ENCODE assay signal across 23 mouse cellular contexts in the genomic region with DNA sequence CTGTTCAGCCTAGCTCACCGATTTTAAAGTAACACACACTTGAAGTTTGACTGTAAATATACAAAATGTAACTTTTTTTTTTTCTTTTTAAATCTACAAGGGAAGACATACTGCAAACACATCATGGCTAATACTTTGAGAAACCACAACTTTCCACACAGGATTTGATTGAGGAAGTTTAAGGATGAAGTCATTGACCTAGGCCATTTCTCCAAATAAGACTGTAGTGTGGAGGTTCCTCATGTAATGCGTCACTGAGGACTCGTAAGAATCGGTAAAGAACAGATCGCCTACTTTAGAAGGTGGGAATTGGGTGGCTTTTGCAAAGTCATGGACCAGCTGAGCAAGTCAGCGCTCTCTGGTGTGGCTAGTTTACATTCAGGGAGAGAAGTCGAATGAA. TPM values are rescaled to one million over a fixed set of nuclear protein-coding genes. Genes with fewer than 3 reads are reported as not detected.
DNase-seq lines count a peak whose midpoint lies in the region; ATAC-seq and TF ChIP-seq lines count a peak whose summit lies in the region.
"Had no signal": no experiment of that assay in that cellular context is flagged by ENCODE, and none has a peak within 500 bp of the region (broad histone marks: within the 10 kb centered on the region; RNA-seq: fewer than 3 reads in every experiment).

No protein-coding gene starts in this region.

- no peaks in the 10 kb centered on the region for H3K27me3 ChIP-seq in lung, postnatal 0 days (replicated peaks; ENCODE audit: insufficient read depth, low read length)
- H3K27me3 ChIP-seq: embryonic facial prominence, embryonic 13.5 days; forebrain, embryonic 12.5 days; hindbrain, embryonic 13.5 days had no signal

- H3K9ac ChIP-seq in lung, postnatal 0 days (replicated peaks; ENCODE audit: low read depth): no peak overlapping the region
- H3K9ac ChIP-seq: embryonic facial prominence, embryonic 13.5 days; forebrain, embryonic 12.5 days; hindbrain, embryonic 13.5 days had no signal

- no peaks in the 10 kb centered on the region for H3K4me1 ChIP-seq in lung, postnatal 0 days (ENCODE audit: insufficient read depth, low read depth, low read length)
- H3K4me1 ChIP-seq: hindbrain, embryonic 13.5 days had no signal

- 82% methylated on average over 7 of the region's 7 CpGs for WGBS in lung, postnatal 0 days
- 69% methylated on average over 7 of the region's 7 CpGs for WGBS in macrophage (ENCODE audit: missing documents)

- no peaks in the 10 kb centered on the region for H3K79me2 ChIP-seq in macrophage (ENCODE audit: inconsistent target)

- H3K36me3 ChIP-seq in lung, postnatal 0 days (ENCODE audit: insufficient read depth, low read length): no peaks in the 10 kb centered on the region
- no peaks in the 10 kb centered on the region for H3K36me3 ChIP-seq in macrophage (ENCODE audit: inconsistent target)
- H3K36me3 ChIP-seq: embryonic facial prominence, embryonic 13.5 days; forebrain, embryonic 12.5 days; G1E; hindbrain, embryonic 13.5 days had no signal

- no peak overlapping the region for H3K4me3 ChIP-seq in lung, postnatal 0 days (ENCODE audit: low read depth, low read length)
- H3K4me3 ChIP-seq in macrophage (ENCODE audit: inconsistent target): no peak overlapping the region
- H3K4me3 ChIP-seq: embryonic facial prominence, embryonic 13.5 days; forebrain, embryonic 12.5 days; hindbrain, embryonic 13.5 days had no signal

- TF ChIP-seq EP300 in lung, postnatal 0 days (IDR thresholded peaks at IDR 0.05): no peak

- DNase-seq in lung, postnatal 0 days (ENCODE audit: low spot score): peak; percentile 9
- no peak for DNase-seq in lung, postnatal 36 days
- DNase-seq in urinary bladder, postnatal 4 days (ENCODE audit: low spot score in 2 of 2): no peak
- DNase-seq in layer of hippocampus, adult 18-20 months (ENCODE audit: low spot score in 2 of 2): no peak
- no peak for DNase-seq in gastrocnemius, postnatal 25 days
- DNase-seq: adrenal gland, postnatal 10 days; B cell, adult 2 months; cerebellum, adult 11-12 months; cerebellum, adult 9-10 months; cerebellum, postnatal 25 days; gastrocnemius, postnatal 10 days; heart, postnatal 10 days; heart, postnatal 4 days had no signal

- no peak overlapping the region for H3K4me2 ChIP-seq in lung, postnatal 0 days (replicated peaks; ENCODE audit: low read depth, low read length)
- H3K4me2 ChIP-seq: embryonic facial prominence, embryonic 13.5 days; forebrain, embryonic 12.5 days; hindbrain, embryonic 13.5 days had no signal

- H3K9me3 ChIP-seq in lung, postnatal 0 days (ENCODE audit: low read length): no peaks in the 10 kb centered on the region
- H3K9me3 ChIP-seq: embryonic facial prominence, embryonic 13.5 days; forebrain, embryonic 12.5 days; G1E; hindbrain, embryonic 13.5 days had no signal

- H3K27ac ChIP-seq in lung, postnatal 0 days (ENCODE audit: low read length): no peak overlapping the region
- H3K27ac ChIP-seq in macrophage: peak overlapping the region; percentile 66
- H3K27ac ChIP-seq: embryonic facial prominence, embryonic 13.5 days; forebrain, embryonic 12.5 days; hindbrain, embryonic 13.5 days had no signal

- ATAC-seq in lung, postnatal 0 days: no peak
- 0 out of 2 replicates have a peak, but pooled peaks have one; percentile 31 for ATAC-seq in common myeloid progenitor, adult 5-6 weeks (replicated peaks; ENCODE audit: low read depth, poor library complexity, severe bottlenecking)
- ATAC-seq: CD4-positive, CD25-positive, alpha-beta regulatory T cell, adult 4 months; forebrain, embryonic 16.5 days had no signal

- TF ChIP-seq CTCF in lung, postnatal 0 days (IDR thresholded peaks at IDR 0.05): no peak

RNA-seq across cellular contexts. Expression of gene Cxcl5, which starts 59.0 kb away (rescaled TPM):
- 0.26 and 9.8 TPM in 2 replicates for polyA plus RNA-seq in lung, postnatal 0 days (2015; fragmentation: Nextera tagmentation; extraction: Ambion mirVana)
- not detected in 2 replicates for total RNA-seq in common myeloid progenitor, adult 5-6 weeks (2017)
- under 1 TPM in 2 of 26 experiments, not detected in 24; 0.39 to 0.85 TPM for total RNA-seq in macrophage (2018; cell fraction: chromatin; rRNA removed)
- under 1 TPM in 6 of 26 experiments, not detected in 20; 0.06 to 0.14 (median 0.10) TPM for total RNA-seq in macrophage (2018; cell fraction: cytosol; rRNA removed)
- total RNA-seq in macrophage (2018; cell fraction: nucleus; rRNA removed): under 1 TPM in 2 of 26 experiments, not detected in 24; 0.49 to 0.52 TPM
- polyA plus RNA-seq in macrophage (2018): 0.11 TPM in 1 of 3 replicates, not detected in the others
- total RNA-seq in layer of hippocampus, adult 18-20 months (2021): under 1 TPM; 0.56 to 0.67 TPM
- total RNA-seq in gastrocnemius, postnatal 25 days (2021): not detected
- total RNA-seq: adrenal gland, postnatal 10 days; adrenal gland, postnatal 4 days; G1E; gastrocnemius, postnatal 10 days; heart, postnatal 10 days; heart, postnatal 4 days had no signal
- polyA plus RNA-seq: CD4-positive, CD25-positive, alpha-beta regulatory T cell, adult 4 months; forebrain, embryonic 12.5 days; G1E; heart, embryonic 14.5 days had no signal

RNA-seq across cellular contexts. Expression of gene Rassf6, which starts 59.7 kb away (rescaled TPM):
- 6.8 and 8.6 TPM in 2 replicates for polyA plus RNA-seq in lung, postnatal 0 days (2015; fragmentation: Nextera tagmentation; extraction: Ambion mirVana)
- total RNA-seq in common myeloid progenitor, adult 5-6 weeks (2017): 1.6 TPM in 1 of 2 replicates, not detected in the other
- not detected for total RNA-seq in macrophage (2018; cell fraction: chromatin; rRNA removed)
- total RNA-seq in macrophage (2018; cell fraction: cytosol; rRNA removed): under 1 TPM in 1 of 26 experiments, not detected in 25; 0.05 TPM
- not detected for total RNA-seq in macrophage (2018; cell fraction: nucleus; rRNA removed)
- not detected in 3 replicates for polyA plus RNA-seq in macrophage (2018)
- 1 to 10 TPM; 1.0 to 1.3 TPM for total RNA-seq in layer of hippocampus, adult 18-20 months (2021)
- total RNA-seq in gastrocnemius, postnatal 25 days (2021): not detected
- total RNA-seq: G1E; gastrocnemius, postnatal 10 days had no signal
- polyA plus RNA-seq: G1E had no signal
